Mouse (Mus musculus) bone marrow, adult 2 months (tissue): ENCODE data around the gene Pgr. TPM values are rescaled to one million over a fixed set of nuclear protein-coding genes. Genes with fewer than 3 reads are reported as not detected.

Experiments used
- H3K27ac ChIP-seq: fragments of 200-500 bp; 2 replicates; pipeline ENCODE4 v1.5.1; 2012; ENCODE audit warnings: low read depth, mild to moderate bottlenecking, control low read depth, inconsistent platforms, low read length; ENCODE audit not compliant: control insufficient read depth, poor library complexity, insufficient read depth
- H3K4me1 ChIP-seq: fragments of 200-500 bp; 2 replicates; pipeline ENCODE4 v1.6.1; 2011; ENCODE audit warnings: low read length; ENCODE audit not compliant: control insufficient read depth, insufficient read depth
- H3K4me3 ChIP-seq: fragments of 200-500 bp; replicated peaks from 2 replicates; pipeline ENCODE3; 2011; ENCODE audit warnings: mild to moderate bottlenecking, low read depth, low read length, control low read depth; ENCODE audit not compliant: control insufficient read depth
- CTCF ChIP-seq: fragments of 200-500 bp; IDR thresholded peaks from 2 replicates; pipeline ENCODE4 v1.5.1; 2011; ENCODE audit warnings: low read length, control low read depth; ENCODE audit not compliant: control insufficient read depth, insufficient read depth
- POLR2A ChIP-seq: fragments of 200-500 bp; IDR thresholded peaks from 2 replicates; pipeline ENCODE4 v1.6.1; 2011; ENCODE audit warnings: low read depth, mild to moderate bottlenecking, control low read depth, low read length, borderline replicate concordance; ENCODE audit not compliant: control insufficient read depth
- WGBS: fragments of 180-500 bp; shearing (Covaris S2); methylation state at CpG from one replicate; pipeline ENCODE4 v1.1.7; 2018; 5-methylcytosine and 5-hydroxymethylcytosine counted together
- polyA plus RNA-seq: library from polyadenylated mRNA; stranded (reverse); fragments of >200 nt; gene quantifications from 2 replicates; pipeline ENCODE4 v1.2.4, GENCODE M21; 2011; ENCODE audit warnings: low replicate concordance; ENCODE audit not compliant: missing spikeins, insufficient read depth, insufficient read length

Gene Pgr
- polyA plus RNA-seq, 1 experiment: not detected

GRCm38 (mm10) chr9:9001170-9001569 is 101.5 kb downstream of the Pgr start:
- TF ChIP-seq CTCF (no peak), POLR2A (no peak)
- H3K27ac ChIP-seq: no peak overlapping the region
- no peak overlapping the region for H3K4me3 ChIP-seq
- H3K4me1 ChIP-seq: no peaks in the 10 kb centered on the region

- WGBS: 72% methylated on average over 2 of the region's 2 CpGs
- Histone ChIP-seq H3K4me3 (no peak overlapping the region), H3K27ac (no peak overlapping the region), H3K4me1 (no peaks in the 10 kb centered on the region)
- TF ChIP-seq POLR2A (no peak), CTCF (no peak)
These were observed 115.5 kb downstream of the Pgr start for GRCm38 (mm10) chr9:9015108-9015507.

Other genes starting within 250 kb of the Pgr start
- gene Gm16485, start 72.0 kb downstream of the Pgr start, polyA plus RNA-seq: not detected in 2 replicates